Mouse (Mus musculus) CD4-positive helper T cell, adult 2 months (primary cell): Measurements from ENCODE around the gene Armcx1.
"Not testable (repeated sequence)": the region's sequence is repeated elsewhere in the genome, so short reads cannot be mapped to it uniquely, and the experiment has no call there.

Experiments
- DNase-seq: peaks from one replicate; pipeline ENCODE4 v3.0.0-alpha.2; 2012; ENCODE audit warnings: low read depth, missing footprints, low spot score

The Armcx1 gene

GRCm38 (mm10) chrX:134717752-134718308 is at the start of gene Armcx1:
Gene Armcx1, plus strand, starts transcription at chrX:134717963.
- peak; percentile 30 for DNase-seq

DNA sequence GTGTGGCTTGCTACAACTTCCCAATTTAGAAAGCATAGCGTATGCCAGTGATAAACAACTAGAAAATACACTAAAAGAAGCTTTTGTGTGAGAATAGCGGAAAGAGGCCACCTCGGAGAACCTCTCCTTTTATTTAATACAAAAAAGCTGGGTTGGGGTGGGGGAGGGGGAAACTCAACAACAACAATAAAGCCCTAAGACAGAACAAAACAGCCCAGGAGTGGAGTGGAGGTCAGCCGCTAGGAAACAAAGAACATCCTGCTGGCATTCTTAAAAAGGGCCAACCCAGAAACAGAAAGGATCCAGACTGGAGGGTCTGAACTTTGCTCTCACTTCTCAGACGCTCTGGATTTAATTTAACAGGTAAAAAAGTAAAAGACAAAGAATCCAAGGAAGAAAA is 42.7 kb upstream of the Armcx1 start:
- no peak for DNase-seq

- no peak for DNase-seq
Observed at GRCm38 (mm10) chrX:134675959-134676358, 41.8 kb upstream of the Armcx1 start.

DNA sequence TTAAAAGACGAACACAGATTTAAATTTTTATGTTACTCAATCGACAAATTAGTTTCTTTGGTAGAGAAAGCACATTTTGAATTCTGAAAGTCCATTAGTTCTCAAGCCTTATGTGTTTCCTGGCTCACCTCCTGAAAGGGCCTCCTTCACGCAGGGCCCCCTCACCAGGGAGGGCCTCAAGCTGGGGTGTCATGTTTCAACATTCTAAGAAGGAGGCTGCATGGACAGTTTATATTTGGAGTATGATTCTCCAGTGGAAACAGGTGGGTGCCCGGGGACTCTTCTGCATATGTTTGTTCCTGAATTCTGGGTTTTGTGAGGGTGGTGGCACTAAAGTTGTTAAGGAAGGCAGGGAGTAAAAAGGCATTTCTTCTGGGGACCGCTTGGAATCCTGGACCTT is 32.8 kb upstream of the Armcx1 start:
- DNase-seq: no peak

DNA sequence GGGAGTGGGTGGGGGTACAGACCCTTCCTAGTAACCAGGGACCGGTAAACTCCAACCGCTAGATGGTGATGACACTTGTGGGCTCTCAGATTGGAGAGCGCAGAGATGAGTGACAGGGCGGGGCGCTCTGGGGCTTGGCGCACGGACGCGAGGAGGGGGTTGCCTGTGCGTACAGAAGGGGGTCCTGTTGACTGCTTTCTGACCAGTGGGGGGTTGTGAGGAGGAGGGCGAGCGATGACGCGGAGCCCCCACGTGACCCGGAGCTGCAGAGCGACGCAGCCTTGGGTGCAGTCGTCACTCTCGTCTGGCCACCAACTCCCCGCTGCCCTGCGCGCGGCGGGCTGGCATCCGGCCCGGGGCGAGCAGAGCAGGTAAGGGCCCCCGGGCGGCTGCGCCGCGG is 31.5 kb upstream of the Armcx1 start, which contains the start of gene Armcx4:
Armcx4 (plus strand) TSS at position 253 of the 400 bp plus-strand sequence.
- DNase-seq: peak; percentile 62

DNA sequence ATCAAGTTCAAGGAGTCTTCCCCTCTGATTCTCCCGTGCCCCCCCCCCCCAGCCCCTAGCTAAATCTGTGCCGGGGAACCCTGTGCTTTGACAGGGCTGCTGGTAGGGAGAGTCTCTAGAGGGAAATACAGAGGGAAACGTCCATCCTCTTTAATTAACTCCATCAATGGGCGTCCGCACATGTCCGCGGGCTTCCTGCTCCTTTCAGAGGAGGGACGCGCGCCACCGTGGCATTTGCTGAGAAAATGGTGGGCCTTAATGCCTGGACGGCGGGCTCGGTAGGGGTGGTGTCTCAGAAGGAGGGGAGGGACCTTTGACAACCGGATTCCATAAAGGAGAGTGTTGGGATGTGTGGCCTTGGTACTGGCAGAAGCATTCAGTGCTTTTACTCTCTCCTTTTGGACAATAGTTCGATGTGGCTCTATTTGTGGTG is 31.0 kb upstream of the Armcx1 start:
- DNase-seq: peak; percentile 16

DNA sequence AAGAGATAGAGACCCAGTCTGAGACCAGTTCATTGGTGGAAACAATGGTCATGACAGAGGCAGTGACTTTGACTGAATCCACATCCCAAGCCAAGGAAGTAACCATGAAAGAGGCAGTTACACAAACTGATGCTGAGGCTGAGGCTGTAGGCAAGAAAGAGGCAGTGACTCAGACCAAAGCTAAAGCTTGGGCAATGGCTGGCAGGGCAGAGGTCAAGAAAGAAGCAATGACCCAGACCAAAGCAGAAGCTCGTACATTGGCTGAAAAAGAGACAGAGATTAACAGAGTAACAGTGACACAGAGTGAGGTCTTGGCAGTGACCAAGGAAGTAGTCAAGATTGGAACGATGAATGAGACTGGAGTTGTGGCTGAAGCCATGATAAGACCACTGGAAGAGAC is 28.1 kb upstream of the Armcx1 start:
- no peak for DNase-seq

DNA sequence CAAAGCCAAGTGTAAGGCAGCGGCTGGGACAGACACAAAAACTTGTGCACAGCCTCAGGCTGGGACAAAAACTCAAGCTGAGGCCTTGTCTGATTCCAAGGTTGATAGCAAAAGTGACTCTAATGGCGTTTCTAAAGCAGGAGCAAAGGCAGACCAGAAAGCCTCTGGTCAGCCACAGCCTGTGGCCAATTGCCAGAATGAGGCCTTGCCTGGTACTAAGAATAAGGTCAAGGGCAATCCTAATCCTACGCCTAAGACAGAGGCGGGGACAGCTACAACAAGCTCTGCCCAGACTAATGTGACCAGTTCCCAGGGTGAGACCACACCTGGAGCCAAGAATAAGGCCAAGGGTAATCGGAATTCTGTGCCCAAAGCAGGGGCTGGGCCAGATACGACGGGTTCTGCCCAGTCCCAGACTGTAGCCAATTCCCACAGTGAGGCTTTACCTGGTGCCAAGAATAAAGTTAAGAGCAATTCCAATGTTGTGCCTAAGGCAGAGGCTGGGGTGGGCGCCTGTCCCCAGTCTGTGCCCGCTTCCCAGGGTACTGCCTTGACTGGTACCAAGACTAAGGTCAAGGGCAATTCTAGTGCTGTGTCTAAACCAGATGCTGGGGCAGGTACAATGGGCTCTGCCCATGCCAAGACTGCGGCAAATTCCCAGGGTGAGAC is 26.8 kb upstream of the Armcx1 start:
- no peak for DNase-seq

DNA sequence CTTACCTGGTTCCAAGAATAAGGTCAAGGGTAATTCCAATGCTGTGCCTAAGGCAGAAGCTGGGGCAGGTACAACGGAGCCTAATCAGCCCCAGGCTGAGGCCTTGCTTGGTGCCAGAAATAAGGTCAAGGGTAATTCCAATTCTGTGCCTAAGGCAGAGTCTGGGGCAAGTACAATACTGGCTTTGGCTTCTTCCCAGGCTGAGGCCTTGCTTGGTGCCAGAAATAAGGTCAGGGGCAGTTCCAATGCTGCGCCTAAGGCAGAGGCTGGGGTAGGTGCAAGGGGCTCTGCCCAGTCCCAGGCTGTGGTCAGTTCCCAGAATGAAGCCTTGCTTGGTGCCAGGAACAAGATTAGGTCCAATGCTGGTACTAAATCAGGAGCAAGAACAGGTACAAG is 26.2 kb upstream of the Armcx1 start:
- no peak for DNase-seq

GRCm38 (mm10) chrX:134716863-134717262 is 900 bp upstream of the Armcx1 start:
- no peak for DNase-seq

DNA sequence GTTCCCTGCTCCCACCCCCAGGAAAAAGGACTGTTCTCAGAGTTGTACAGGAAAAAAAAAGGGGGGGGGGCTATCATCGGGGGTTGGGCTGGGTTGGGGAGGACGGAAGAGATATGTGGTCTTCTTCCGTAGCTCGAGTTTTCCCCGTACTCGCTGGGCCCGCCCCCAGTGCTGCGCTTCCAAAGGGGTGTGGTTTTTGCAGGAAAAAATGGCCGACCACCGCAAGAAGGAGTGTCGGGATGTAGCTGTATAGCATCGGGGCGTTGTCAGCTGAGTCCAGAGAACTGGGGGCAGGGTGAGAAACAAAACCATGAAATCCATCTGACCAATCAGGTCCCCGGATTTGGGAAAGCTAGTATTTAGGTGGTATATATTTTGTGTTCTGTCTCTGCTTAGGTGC is 761 bp downstream of the Armcx1 start:
- peak; percentile 7 for DNase-seq

DNA sequence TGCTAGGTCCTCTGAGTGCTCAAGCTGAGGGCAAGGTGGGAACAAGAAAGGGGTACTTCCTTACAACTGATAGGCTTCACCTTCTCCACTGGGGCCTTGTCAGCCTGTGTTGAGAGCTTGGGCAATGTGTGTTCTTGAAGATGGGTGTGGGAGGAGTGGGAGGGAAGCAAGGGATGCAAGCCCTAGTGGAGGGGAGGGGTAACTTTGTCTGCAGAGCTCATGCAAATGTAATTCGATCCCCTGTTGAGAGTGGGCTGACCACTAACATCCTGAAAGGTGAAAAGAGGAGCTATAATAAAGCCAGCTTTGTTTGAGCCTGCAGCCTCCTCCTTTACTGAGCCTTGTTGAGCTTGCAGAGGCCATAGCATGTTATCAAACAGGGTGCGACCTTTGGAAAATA is 6.0 kb downstream of the Armcx1 start:
- not testable (repeated sequence) for DNase-seq

DNA sequence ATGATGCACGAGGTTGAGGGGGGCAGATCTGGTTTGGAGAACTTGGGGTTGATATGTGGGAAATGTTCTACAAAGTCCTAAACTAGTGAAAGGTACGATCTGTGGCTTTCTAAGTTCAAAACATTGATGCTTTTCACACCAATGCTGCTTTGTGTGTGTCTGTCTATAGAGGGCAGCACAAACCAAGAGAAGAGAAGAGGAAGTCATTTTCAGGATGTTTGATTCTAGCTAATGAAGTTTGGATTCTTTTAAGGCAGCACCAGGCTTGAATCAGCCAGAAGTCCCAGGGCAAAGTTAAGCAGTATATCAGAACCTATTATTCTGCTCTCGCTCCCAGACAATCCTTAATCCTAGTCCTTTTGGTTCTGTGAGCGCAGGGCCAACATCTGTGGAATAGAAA is 12.0 kb downstream of the Armcx1 start:
- peak; percentile 33 for DNase-seq

- no peak for DNase-seq
Observed at GRCm38 (mm10) chrX:134737796-134738195, 20.0 kb downstream of the Armcx1 start.

- DNase-seq: no peak
Observed at GRCm38 (mm10) chrX:134739160-134739559, 21.4 kb downstream of the Armcx1 start.

- peak; percentile 11 for DNase-seq
Observed at GRCm38 (mm10) chrX:134741862-134742261, 24.1 kb downstream of the Armcx1 start.

- peak; percentile 40 for DNase-seq
Observed at GRCm38 (mm10) chrX:134746459-134746858, 28.7 kb downstream of the Armcx1 start.

GRCm38 (mm10) chrX:134750764-134751592 is 33.2 kb downstream of the Armcx1 start, which contains the start of gene Armcx6:
Gene Armcx6, minus strand, starts transcription at chrX:134751417.
- peak; percentile 83 for DNase-seq

DNA sequence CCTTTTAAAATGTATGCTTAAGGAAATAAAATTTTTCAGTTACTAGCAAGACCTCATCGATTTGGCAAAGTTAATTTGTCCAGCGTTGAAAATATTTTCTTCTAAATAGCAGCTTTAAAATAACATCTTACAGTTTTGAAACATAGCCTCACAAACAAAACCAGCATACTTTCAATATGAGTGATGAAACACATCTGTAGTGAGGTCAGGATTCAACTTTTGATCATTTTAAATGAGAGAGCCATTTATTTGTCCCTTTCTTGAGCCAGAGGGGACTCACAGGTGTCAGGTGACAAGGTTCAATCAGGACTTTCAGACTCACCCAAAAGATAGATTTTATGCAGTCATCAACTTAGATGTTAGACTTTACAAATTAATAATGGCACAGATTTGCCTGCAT is 34.1 kb downstream of the Armcx1 start:
- no peak for DNase-seq

DNA sequence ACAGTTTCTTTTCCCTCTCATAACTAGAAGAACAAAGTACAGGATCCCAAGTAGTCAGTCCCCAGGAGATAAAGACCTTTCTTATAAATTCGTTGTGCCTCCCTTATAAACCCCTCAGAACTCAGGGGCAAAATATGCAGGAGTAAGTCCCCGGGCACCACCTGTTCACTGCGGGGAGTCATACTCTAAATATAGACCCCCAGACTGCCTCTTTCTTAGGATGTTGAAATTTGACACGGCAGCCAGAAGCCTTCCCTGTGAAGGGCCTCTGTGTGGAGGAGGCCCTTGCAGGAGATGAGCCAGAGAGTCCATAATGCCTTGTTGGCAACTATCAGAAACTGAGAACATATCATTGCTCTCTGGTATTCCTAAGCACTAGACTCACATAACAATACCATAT is 34.8 kb downstream of the Armcx1 start:
- no peak for DNase-seq

- peak; percentile 74 for DNase-seq
Observed at GRCm38 (mm10) chrX:134756434-134757292, 38.9 kb downstream of the Armcx1 start, which contains the start of gene Armcx3. Gene Armcx3, plus strand, starts transcription at chrX:134756595.
